Mouse (Mus musculus) gastrocnemius, postnatal 10 days (tissue): ENCODE measurements around the gene Pik3ap1. TPM values are rescaled to one million over a fixed set of nuclear protein-coding genes. Genes with fewer than 3 reads are reported as not detected.
"Not testable (repeated sequence)": the region's sequence is repeated elsewhere in the genome, so short reads cannot be mapped to it uniquely, and the experiment has no call there.

Source experiments
- DNase-seq: peaks from one replicate; pipeline ENCODE4 v3.0.0; 2021; ENCODE audit warnings: mixed read lengths
- long read RNA-seq, 2 experiments: library from polyadenylated mRNA; stranded (forward); transcript quantifications; one replicate each; pipeline ENCODE4 v2.0.0; 2021
- total RNA-seq, 2 experiments: library from RNA; stranded (reverse); gene quantifications; 2 replicates each; pipeline ENCODE4 v1.2.3; 2021

The Pik3ap1 gene
- 1 to 10 TPM in 1 of 2 experiments, under 1 TPM in 1; 0.87 to 2.7 TPM for total RNA-seq
- long read RNA-seq, experiment 1, full-length matches to known transcripts, result 1 of 2 reads
- long read RNA-seq, experiment 1, partial matches to known transcripts, result 1 of 2 reads
- long read RNA-seq, experiment 1, other reads (novel, unspliced or antisense), result 0 of 2 reads
- long read RNA-seq, experiment 2, full-length matches to known transcripts, result 2 of 2 reads
- long read RNA-seq, experiment 2, partial matches to known transcripts, result 0 of 2 reads
- long read RNA-seq, experiment 2, other reads (novel, unspliced or antisense), result 0 of 2 reads

DNA sequence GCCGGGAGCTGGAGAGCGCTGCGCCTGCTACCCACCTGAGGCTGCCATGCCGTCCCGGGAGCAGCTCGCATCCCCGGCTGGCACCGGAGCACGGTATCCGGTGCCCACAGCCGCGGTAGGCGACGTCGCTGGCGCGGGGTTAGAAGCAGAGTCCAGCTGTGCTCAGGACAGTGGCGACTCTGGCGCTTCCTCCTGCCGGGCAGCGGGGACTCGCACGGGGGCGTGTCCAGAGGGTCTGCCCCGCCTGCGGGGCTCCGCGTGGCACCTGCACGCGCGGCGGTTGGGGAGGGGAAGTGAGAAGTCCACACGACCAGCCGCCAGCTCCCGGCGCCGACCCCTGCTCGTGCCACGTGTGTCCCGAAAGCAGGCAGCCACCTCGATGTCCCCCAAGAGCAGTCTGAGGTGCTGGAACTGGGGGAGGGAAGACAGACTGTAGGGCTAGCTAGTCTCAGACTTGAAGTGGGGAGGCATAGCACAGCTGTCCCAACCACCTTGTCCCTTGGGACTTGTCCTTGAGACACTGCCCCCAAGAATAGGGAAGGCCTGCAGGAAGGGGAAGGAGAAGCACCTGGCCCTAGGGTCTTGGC, at the start of gene Pik3ap1:
Gene Pik3ap1, minus strand, starts transcription at position 181 of the 587 bp plus-strand sequence.
- peak; percentile 36 for DNase-seq

GRCm38 (mm10) chr19:41431512-41432164, 46.7 kb upstream of the Pik3ap1 start:
- not testable (repeated sequence) for DNase-seq

DNA sequence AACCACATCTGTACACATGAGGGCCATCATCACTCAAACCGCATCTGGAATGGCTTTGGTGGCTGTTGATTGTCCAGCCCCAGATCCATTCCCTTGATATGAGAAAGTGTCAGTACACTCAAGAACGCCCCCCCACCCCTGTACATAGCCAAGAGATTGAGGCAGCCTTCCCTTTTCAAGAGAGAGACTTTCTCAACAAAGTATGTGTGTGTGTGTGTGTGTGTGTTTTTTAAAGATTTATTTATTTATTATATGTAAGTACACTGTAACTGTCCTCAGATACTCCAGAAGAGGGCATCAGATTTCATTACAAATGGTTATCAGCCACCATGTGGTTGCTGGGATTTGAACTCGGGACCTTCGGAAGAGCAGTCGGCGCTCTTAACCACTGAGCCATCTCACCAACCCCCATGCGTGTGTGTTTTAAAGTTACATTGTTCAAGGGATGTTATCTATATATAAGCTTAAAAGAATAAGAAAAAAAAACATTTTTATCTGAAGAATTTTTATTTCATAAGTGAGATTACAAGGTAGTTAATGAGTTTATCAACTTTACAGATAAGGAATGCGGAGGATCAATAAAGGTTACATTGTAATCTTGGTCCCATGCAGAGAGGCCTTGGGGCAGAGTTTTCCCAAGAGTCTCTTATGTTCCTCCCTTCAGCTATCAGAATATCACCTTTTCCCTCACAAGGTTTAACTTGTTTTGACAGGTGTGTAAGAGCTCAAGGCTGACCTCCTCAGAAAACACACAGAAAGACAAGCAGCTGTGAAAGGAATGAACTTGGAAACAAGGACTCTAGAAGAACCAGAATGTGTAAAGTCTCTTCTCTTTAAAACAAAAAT, 41.2 kb upstream of the Pik3ap1 start:
- not testable (repeated sequence) for DNase-seq

GRCm38 (mm10) chr19:41421264-41421663, 36.4 kb upstream of the Pik3ap1 start:
- DNase-seq, result no peak

DNA sequence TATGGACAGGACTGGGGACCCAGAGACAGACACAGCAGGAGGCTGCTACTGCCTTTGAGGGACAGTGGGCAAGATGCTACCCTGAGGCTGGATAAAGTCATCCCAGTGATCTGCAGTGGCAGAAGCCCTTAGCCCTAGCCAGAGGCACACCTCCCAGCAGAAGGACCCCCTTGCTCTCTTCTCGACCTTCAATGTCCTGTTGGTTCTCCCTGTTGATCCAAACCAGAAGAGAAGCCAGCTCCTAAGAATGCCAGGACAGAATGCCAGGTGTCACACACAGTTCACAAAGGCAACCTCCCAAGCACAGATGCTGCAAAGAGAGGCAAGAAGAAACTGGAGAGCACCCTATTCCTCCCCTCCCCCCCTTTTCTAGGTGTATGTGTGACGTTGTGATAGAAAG, 33.9 kb upstream of the Pik3ap1 start:
- no peak for DNase-seq

DNA sequence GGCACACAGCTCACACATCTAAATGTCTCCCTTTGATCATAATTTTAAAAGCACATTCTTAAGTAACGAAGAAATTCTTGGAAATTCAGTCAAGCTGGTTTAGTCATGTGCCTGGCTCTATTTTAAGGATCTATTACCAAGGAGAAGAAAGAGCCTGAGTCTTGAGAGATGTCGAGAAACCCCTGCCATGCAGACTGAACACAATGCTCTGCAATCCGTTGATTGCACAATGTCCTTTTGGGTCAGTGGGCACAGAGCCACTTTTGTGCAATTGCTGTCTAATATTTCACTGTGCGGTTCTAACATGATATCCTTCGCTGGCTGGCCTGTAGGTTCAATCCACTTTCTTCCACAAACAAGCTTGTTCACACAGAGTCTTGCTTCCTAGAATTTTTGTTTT, 33.1 kb upstream of the Pik3ap1 start:
- no peak for DNase-seq

DNA sequence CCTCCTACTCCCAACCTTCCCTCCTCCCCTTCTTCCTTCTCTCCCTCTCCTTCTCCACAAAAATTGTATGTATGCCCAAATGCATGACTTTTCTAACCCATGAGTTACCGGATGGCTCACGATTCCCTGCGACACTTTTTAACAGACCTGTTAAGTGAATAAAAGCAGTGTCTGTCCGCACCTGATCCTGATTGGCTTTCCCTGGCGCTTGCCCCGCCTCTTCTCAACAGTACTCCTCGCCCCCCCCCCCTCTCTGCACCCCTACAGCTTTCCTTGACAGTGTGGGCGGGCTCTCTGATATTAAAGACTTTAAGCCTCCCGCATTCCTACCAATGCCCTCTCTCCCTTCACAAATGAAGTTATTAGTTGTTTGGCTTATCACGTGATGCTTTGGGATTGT, 31.3 kb upstream of the Pik3ap1 start:
- no peak for DNase-seq

DNA sequence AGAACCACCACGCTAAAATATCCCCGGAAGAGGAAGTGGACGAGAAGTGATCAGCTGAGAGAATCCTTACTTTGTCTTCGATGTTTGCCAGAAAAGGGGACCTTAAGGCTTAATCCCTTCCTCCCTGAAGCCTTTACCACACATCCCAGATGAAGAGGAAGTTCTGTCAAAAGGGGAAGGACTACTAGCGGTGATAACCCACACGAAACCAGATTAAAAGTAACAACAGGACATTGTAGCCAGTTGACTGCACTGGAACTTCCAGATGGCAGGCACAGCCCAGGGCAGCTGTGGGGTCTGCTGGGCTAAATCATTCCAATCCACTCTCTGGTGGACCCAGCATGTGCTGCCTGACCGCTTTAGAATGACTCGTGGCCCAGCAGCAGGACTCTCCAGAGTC, 17.7 kb upstream of the Pik3ap1 start:
- no peak for DNase-seq

DNA sequence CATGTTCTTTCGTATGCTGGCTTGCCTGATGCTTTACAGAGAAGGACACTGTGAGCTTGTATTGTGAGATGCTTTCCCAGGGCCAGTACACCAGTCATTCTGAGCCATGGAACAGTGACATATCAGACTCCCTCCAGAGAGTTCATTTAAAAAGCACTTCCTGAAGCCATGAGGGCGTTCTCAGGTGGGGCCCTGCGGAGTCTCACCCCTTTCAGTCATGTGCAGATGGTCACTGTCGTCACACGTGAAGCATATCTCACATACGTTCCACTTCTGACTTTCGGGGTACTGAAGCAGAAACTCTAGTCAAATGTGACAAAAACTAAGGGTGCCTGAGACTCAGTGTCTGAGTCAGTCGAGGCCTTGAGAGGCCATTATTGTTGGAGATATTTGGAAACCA, 6.0 kb upstream of the Pik3ap1 start:
- no peak for DNase-seq

DNA sequence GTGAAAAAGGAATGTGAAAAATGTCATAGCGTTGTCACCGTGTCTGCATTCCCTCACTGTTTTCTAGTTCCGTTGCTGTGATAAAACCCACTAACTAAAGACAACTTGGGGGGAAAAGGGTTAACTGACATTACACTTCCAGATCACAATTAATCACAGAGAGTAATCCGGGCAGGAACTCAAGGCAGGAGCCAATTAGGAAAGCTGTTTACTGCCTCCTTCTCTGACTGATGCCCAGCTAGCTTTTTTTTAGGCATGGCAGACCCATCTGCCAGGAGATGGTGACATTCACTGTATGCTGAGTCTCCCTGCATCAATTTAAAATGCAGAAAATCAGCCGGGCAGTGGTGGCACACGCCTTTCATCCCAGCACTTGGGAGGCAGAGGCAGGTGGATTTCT, 4.4 kb upstream of the Pik3ap1 start:
- no peak for DNase-seq

DNA sequence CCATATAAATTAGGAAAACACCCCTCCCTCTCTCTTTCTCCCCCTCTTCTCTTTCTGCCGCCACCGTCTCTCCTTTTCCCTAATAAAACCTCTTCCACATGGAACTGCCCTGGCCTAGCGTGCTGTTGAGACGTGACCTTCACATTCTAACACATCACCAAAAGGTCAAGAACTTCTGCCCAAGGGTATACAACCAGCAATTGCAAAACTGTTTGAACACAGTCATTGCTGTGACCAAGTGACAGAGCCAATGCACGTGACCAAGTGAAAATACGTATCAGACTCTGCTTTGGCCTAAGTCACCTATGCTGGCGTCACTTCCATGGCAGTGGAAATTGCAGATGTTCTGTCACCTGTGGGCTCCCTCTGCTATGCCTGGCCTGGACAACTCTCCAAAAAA, 3.3 kb upstream of the Pik3ap1 start:
- no peak for DNase-seq

DNA sequence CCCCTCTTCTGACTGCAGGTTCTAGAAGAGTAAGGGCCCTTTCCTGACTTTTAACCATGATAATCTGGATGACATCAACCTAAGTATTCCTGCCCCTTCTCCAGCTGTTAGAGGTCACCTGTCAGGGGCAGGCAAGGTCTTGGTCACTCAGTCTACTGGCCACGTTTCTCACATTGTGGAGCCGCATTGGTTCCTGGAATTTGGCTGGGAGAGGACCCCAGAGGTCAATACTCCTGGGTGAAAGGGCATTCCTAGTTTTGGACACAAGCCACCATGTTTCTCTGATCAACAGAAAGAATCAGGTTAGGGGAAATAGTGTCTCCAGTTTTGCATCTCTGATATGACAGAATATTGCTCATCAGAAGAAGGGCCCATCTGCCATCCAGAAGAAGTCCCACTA, 2.4 kb upstream of the Pik3ap1 start:
- no peak for DNase-seq

- DNase-seq, result no peak
Observed at GRCm38 (mm10) chr19:41384406-41384851, 473 bp downstream of the Pik3ap1 start.

DNA sequence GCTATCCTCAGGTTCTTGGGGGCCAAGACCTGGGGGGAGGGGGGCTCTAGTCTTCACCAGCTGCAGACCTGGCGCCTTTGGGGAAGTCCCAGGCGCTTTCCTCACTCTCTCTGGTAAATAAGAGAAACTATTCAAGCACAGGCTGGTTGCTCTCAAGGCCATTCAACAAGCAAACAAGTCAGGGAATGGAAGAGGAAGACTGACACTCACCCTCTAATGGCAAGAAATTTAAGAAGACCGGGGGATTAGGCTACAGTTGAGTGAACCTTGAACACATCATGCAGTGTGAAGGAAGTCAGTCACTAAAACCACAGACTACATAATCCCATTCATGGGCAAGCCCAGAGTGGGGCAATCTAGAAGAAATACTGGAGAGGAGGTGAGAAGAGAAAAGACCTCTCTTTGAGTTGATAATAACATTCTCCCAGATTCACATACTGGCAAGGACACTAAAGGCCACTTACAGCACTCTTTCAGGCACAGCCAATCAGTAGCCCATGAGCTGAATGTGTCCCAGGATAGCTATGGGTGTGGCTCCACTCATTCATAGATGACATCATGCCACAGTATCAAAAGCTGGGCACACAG, 2.4 kb downstream of the Pik3ap1 start:
- no peak for DNase-seq

GRCm38 (mm10) chr19:41381581-41382239, 3.2 kb downstream of the Pik3ap1 start:
- no peak for DNase-seq

GRCm38 (mm10) chr19:41379195-41379594, 5.7 kb downstream of the Pik3ap1 start:
- no peak for DNase-seq

DNA sequence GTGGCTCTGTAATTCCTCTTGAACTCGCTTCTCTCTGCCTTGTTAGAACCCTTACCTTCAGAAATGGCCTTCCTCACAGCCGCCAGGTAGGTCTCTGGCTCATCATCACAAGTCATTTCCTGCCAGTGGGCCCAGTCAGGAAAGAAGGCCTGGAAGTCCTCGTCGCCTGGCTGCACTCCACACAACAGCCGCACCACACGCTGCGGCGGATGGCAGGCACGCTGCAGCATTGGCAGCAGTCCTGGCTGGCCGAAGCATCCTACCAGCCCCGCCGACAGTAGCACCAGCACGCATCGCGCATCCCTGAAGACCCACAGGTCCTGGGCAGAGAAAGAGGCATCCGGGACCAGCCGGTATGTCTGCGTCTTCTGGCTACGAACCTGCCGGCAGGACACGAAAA, 9.1 kb downstream of the Pik3ap1 start:
- no peak for DNase-seq

DNA sequence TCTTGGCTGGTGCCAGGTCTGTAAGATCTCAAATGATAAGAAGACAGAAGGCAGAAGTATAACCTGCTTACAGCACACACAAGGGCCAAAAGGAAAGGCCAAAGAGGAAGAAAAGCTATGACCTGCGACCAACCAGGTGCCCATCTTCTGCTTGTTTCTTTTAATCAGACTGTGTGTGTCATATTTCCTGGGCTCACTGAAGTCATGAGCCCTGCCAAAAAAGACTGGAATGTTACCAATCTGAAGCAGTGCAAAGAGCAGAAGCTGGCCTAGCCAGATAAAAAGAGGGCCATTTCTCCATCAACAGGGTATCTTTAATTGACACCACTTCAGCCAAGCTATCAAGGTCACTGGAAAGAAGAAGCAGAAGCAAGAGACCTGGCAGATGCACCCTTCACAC, 9.8 kb downstream of the Pik3ap1 start:
- DNase-seq, result no peak

- no peak for DNase-seq
Observed at GRCm38 (mm10) chr19:41374658-41375057, 10.2 kb downstream of the Pik3ap1 start.

- no peak for DNase-seq
Observed at GRCm38 (mm10) chr19:41372322-41372721, 12.6 kb downstream of the Pik3ap1 start.

- DNase-seq, result no peak
Observed at GRCm38 (mm10) chr19:41371373-41371772, 13.5 kb downstream of the Pik3ap1 start.
